Mouse (Mus musculus) embryonic facial prominence, embryonic 11.5 days (tissue): ENCODE results near the gene F5. TPM values are rescaled to one million over a fixed set of nuclear protein-coding genes. Genes with fewer than 3 reads are reported as not detected.
"Not testable (repeated sequence)": the region's sequence is repeated elsewhere in the genome, so short reads cannot be mapped to it uniquely, and the experiment has no call there.

Experiments used
- ATAC-seq: fragments of 200-750 bp; cut with Nextera tagmentation; replicated peaks from 2 replicates; pipeline ENCODE4 v1.8.0; 2017; ENCODE audit warnings: low read depth; ENCODE audit not compliant: insufficient number of reproducible peaks, low FRiP score, low TSS enrichment
- DNase-seq: peaks from one replicate; pipeline ENCODE4 v3.0.0-alpha.2; 2015; ENCODE audit warnings: low spot score
- H3K27ac ChIP-seq: fragments of 300-500 bp; sonication (generic); replicated peaks from 2 replicates; pipeline ENCODE4 v1.5.1; 2014; ENCODE audit warnings: mild to moderate bottlenecking, low read depth, low read length, control low read depth
- H3K27me3 ChIP-seq: fragments of 300-500 bp; sonication (generic); 2 replicates; pipeline ENCODE4 v1.6.1; 2014; ENCODE audit warnings: mild to moderate bottlenecking, low read length, moderate library complexity, mixed read lengths; ENCODE audit not compliant: control insufficient read depth, insufficient read depth
- H3K36me3 ChIP-seq: fragments of 300-500 bp; sonication (generic); replicated peaks from 2 replicates; pipeline ENCODE4 v1.6.1; 2014; ENCODE audit warnings: low read depth, mild to moderate bottlenecking, low read length, moderate library complexity, mixed read lengths; ENCODE audit not compliant: control insufficient read depth, insufficient read depth
- H3K4me1 ChIP-seq: fragments of 300-500 bp; sonication (generic); 2 replicates; pipeline ENCODE4 v1.6.1; 2014; ENCODE audit warnings: low read length, mixed read lengths; ENCODE audit not compliant: control insufficient read depth, insufficient read depth
- H3K4me2 ChIP-seq: fragments of 300-500 bp; sonication (generic); 2 replicates; pipeline ENCODE4 v1.6.1; 2014; ENCODE audit warnings: low read depth, mild to moderate bottlenecking, control low read depth, low read length, moderate library complexity
- H3K4me3 ChIP-seq: fragments of 300-500 bp; sonication (generic); 2 replicates; pipeline ENCODE4 v1.5.1; 2014; ENCODE audit warnings: low read depth, low read length, control low read depth
- H3K9ac ChIP-seq: fragments of 300-500 bp; sonication (generic); replicated peaks from 2 replicates; pipeline ENCODE4 v1.6.1; 2014; ENCODE audit warnings: mild to moderate bottlenecking, control low read depth, low read length
- H3K9me3 ChIP-seq: fragments of 300-500 bp; sonication (generic); replicated peaks from 2 replicates; pipeline ENCODE4 v1.6.1; 2016; ENCODE audit warnings: mild to moderate bottlenecking, low read length, inconsistent platforms, mixed read lengths; ENCODE audit not compliant: control insufficient read depth
- WGBS: fragments of 180-500 bp; shearing (Covaris S2); extraction: QIAGEN DNeasy Blood & Tissue Kit; methylation state at CpG from one replicate; pipeline ENCODE4 v1.1.7; 2014; 5-methylcytosine and 5-hydroxymethylcytosine counted together
- polyA plus RNA-seq: library from polyadenylated mRNA; unstranded; fragments of >200 nt; fragmentation: Nextera tagmentation; extraction: Ambion mirVana; gene quantifications from 2 replicates; pipeline ENCODE4 v1.2.1, GENCODE M21; 2014

The F5 gene
- polyA plus RNA-seq, 1 experiment from 2014 or later = 0.67 TPM

DNA sequence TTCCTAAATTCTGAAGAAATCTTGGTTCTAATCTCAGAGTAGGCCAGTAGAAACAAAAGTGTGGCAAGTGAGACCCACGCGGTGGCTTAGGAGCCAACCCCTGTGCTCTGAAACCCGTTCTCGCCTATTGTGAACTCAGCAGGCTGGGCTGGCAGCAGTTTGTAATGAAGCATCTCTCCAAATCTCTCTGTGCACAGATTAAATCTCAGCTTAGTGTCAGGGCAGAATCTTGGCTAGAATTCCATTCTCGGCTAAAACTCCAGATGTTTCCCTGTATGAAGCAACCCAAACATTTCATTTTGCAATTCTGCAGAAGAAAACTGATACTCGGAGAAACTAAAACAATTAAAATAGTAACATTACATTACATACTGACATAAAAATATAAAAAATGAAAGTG, 63.9 kb downstream of the F5 start:
- no peak overlapping the region for H3K4me2 ChIP-seq
- no peak overlapping the region for H3K9ac ChIP-seq
- no peaks in the 10 kb centered on the region for H3K9me3 ChIP-seq
- DNase-seq (no peak), ATAC-seq (no peak)
- no peaks in the 10 kb centered on the region for H3K4me1 ChIP-seq
- no peak overlapping the region for H3K27ac ChIP-seq
- H3K36me3 ChIP-seq = no peaks in the 10 kb centered on the region
- H3K4me3 ChIP-seq = no peak overlapping the region
- no peaks in the 10 kb centered on the region for H3K27me3 ChIP-seq
- 82% methylated on average over 6 of the region's 6 CpGs for WGBS

DNA sequence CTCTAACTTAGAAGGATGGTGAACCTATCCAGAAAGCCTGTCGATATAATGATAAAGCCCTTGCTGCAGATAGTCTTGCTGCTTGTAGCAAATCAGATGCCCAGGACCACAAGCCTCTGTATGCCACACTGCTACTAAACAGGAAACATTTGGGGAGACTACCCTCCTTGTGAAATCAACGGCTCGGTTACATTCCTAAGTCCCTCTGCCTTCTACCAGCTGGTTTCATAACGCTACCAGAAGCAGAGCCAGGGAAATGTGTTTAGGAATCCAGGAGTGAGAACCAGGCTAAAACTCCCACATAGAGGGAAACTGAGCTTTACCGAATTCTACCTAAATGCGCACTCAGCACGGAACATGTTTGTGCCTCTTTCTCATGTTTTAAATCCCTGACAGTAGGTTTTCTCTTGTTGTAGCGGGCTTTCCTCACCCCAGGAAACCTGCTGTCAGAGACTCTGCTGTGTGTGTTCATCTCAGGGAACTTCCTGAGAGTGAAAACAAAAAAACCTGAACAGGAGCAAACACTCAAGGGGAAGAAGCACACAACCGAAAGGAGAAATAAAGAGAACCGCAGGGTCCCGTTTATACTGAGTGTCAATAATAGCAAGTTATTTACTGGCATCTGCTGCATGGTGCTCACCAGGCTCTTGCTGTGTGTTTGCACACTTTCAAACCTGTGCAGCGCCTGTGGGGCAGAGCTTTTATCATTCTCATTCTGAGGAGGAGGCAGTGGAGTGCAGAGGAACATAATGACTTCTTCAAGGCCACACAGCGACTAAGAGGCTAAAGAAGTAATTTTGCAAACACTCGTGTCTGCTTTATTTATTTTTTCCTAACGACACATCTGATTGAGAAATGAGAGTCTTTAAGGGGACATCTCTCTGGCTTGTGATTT, 66.4 kb downstream of the F5 start:
- 43% methylated on average over 15 of the region's 15 CpGs for WGBS
- Histone ChIP-seq H3K4me2 (no peak overlapping the region), H3K27ac (no peak overlapping the region), H3K9ac (no peak overlapping the region), H3K36me3 (no peaks in the 10 kb centered on the region), H3K4me1 (no peaks in the 10 kb centered on the region), H3K4me3 (no peak overlapping the region), H3K9me3 (no peaks in the 10 kb centered on the region), H3K27me3 (no peaks in the 10 kb centered on the region)
- ATAC-seq (no peak), DNase-seq (no peak)

DNA sequence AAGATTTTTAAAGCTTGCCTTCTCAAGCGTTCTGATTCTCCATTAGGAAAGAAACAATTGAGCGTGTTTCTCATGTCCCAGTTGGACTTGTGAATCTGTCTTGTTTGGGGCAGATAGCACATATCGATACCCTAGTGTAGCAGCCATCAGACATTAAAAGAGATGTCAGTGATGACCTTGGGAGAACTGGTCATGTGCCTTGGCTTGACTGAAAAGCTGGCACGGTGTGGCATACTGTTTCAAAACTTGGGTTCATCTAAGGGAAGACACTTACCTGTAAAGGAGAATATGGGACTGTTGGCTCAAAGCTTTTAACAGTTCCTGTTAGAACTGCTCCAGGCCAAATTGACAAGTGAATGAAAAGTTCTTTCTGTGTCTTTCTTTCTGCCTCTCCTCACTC, 68.6 kb downstream of the F5 start:
- no peak overlapping the region for H3K4me2 ChIP-seq
- no peaks in the 10 kb centered on the region for H3K4me1 ChIP-seq
- no peak overlapping the region for H3K9ac ChIP-seq
- ATAC-seq = no peak
- no peaks in the 10 kb centered on the region for H3K27me3 ChIP-seq
- WGBS = 84% methylated on average over 4 of the region's 4 CpGs
- H3K27ac ChIP-seq = no peak overlapping the region
- no peak for DNase-seq
- no peaks in the 10 kb centered on the region for H3K9me3 ChIP-seq
- H3K36me3 ChIP-seq = no peaks in the 10 kb centered on the region
- H3K4me3 ChIP-seq = no peak overlapping the region

- DNase-seq = no peak
- H3K9ac ChIP-seq = no peak overlapping the region
Observed at GRCm38 (mm10) chr1:164223089-164223488, 71.5 kb downstream of the F5 start.

DNA sequence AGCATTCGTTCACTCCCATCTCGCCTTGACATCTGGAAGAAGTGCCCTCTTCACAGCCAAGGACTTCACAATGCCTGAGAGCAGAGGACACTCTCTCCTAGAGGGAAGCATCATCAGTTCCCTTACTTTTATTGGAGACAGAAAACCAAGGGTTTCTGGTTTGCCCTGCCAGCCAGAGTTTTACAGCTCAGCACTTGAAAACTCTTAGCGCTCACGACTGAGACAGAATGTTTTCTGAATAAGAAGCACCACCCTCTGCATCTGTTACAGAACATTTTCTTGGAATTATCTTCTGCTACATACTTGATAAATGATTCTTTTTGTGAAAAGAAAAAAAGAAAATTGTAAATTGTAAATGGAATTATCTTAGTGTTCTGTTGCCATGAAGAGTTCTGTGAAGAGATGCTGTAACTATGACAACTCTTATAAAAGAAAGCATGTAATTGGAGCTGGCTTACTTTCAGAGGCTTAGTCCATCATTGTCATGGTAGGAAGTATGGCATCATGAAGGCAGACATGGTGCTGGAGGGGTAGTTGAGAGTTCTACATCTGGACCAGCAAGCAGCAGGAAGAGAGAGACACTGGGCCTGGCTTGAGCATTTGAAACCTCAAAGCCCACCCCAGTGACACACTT, 80.4 kb downstream of the F5 start:
- not testable (repeated sequence) for H3K27ac ChIP-seq, H3K9ac ChIP-seq, H3K4me3 ChIP-seq, ATAC-seq, H3K4me1 ChIP-seq, DNase-seq, H3K4me2 ChIP-seq, H3K36me3 ChIP-seq, H3K27me3 ChIP-seq, H3K9me3 ChIP-seq
- 87% methylated on average over 2 of the region's 4 CpGs for WGBS

More at GRCm38 (mm10) chr1:164223089-164223488, 71.5 kb downstream of the F5 start:
- no peak overlapping the region for H3K27ac ChIP-seq
- H3K9me3 ChIP-seq = no peaks in the 10 kb centered on the region
- H3K4me2 ChIP-seq = no peak overlapping the region
- no peak for ATAC-seq
- no peaks in the 10 kb centered on the region for H3K36me3 ChIP-seq
- H3K4me3 ChIP-seq = no peak overlapping the region
- no peaks in the 10 kb centered on the region for H3K27me3 ChIP-seq
- H3K4me1 ChIP-seq = no peaks in the 10 kb centered on the region

DNA sequence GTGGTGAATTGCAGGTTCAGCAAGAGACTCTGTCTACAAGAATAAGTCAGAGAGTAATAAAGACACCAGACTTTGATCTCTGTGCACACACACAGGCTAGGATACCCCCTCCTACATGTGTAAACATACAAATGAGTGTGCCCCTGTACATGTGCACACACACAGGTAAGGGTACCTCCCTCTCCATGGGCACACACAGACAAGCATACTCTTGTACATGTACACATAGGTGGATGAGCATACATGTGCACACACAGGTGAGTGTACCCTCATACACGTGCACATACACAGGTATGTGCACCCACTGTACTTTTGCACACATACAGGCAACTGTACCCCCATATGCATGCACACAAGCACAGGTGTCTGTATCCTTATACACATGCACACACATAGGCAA, 81.8 kb downstream of the F5 start:
- no peaks in the 10 kb centered on the region for H3K9me3 ChIP-seq
- H3K4me1 ChIP-seq = no peaks in the 10 kb centered on the region
- WGBS = 80% methylated on average over 1 of the region's 1 CpGs
- H3K27me3 ChIP-seq = no peaks in the 10 kb centered on the region
- H3K4me2 ChIP-seq = no peak overlapping the region
- no peak overlapping the region for H3K27ac ChIP-seq
- no peak for DNase-seq
- no peak for ATAC-seq
- H3K9ac ChIP-seq = no peak overlapping the region
- H3K4me3 ChIP-seq = no peak overlapping the region
- no peaks in the 10 kb centered on the region for H3K36me3 ChIP-seq

DNA sequence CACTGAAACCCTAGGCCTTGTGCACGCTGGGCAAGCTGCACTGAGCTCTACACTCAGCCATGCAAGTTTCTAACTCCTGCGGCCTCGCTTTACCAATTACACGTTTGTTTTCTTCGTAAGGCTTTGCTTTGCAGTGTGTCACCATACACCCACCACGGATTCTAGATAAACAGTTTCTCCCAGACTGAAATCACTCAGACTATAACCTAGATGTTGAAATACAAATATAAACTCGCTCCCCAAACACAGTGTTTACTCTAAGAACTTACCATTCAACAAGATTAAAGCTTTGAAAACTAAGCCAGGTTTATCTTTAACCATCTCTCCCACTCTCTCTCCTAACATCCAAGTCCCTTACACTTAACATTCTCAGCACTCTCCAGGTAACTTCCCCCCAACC, 83.4 kb downstream of the F5 start:
- Histone ChIP-seq H3K4me3 (no peak overlapping the region), H3K27ac (no peak overlapping the region), H3K36me3 (no peaks in the 10 kb centered on the region), H3K4me1 (no peaks in the 10 kb centered on the region), H3K27me3 (no peaks in the 10 kb centered on the region), H3K9ac (no peak overlapping the region), H3K4me2 (no peak overlapping the region), H3K9me3 (no peaks in the 10 kb centered on the region)
- ATAC-seq (no peak), DNase-seq (no peak)
- WGBS = 59% methylated on average over 7 of the region's 7 CpGs

DNA sequence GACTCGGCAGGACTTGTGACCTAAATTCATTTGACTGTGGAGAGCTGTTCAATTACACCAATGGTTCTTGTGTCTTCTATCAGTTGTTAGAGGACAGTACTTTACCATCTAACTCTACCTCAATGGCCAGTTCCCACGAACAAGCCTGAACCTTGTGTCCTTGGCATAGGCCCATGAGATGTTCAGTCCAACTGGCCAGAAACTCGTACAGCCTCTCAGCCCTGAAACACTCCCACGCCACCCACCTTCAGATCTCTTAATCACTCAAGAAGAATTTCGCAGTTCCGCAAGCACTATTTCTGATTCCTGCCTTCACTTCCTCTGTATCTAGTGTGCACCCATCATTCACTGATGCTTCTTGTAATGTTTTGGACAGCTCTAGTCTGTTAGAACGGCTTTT, 84.4 kb downstream of the F5 start:
- H3K36me3 ChIP-seq = no peaks in the 10 kb centered on the region
- ATAC-seq (no peak), DNase-seq (no peak)
- no peak overlapping the region for H3K4me2 ChIP-seq
- no peak overlapping the region for H3K27ac ChIP-seq
- no peak overlapping the region for H3K4me3 ChIP-seq
- H3K9me3 ChIP-seq = no peaks in the 10 kb centered on the region
- no peaks in the 10 kb centered on the region for H3K4me1 ChIP-seq
- H3K9ac ChIP-seq = no peak overlapping the region
- 65% methylated on average over 7 of the region's 7 CpGs for WGBS
- H3K27me3 ChIP-seq = no peaks in the 10 kb centered on the region
